8 mouse cellular contexts compared by ENCODE assay signal in genomic region chr4:45483271-45484245, GRCm38 (mm10). TPM values are rescaled to one million over a fixed set of nuclear protein-coding genes. Genes with fewer than 3 reads are reported as not detected.
DNase-seq lines count a peak whose midpoint lies in the region; ATAC-seq and TF ChIP-seq lines count a peak whose summit lies in the region.
"Had no signal": no experiment of that assay in that cellular context is flagged by ENCODE, and none has a peak within 500 bp of the region (broad histone marks: within the 10 kb centered on the region; RNA-seq: fewer than 3 reads in every experiment).

No protein-coding gene starts in this region.

- H3K4me2 ChIP-seq in intestine, embryonic 15.5 days (replicated peaks) = no peak overlapping the region

- H3K36me3 ChIP-seq in intestine, embryonic 15.5 days = no peaks in the 10 kb centered on the region

- TF ChIP-seq POLR2A in embryonic fibroblast, embryonic 13.5 days (IDR thresholded peaks at IDR 0.05; ENCODE audit: low read depth, low read length) = no peak

- WGBS in intestine, embryonic 15.5 days = 55% methylated on average over 8 of the region's 8 CpGs

- no peak for TF ChIP-seq CTCF in embryonic fibroblast, embryonic 13.5 days (IDR thresholded peaks at IDR 0.05; ENCODE audit: borderline replicate concordance, insufficient read depth, low read length)

- peak; percentile 73 for ATAC-seq in intestine, embryonic 15.5 days
- ATAC-seq in monocyte, adult 5-6 weeks (replicated peaks; ENCODE audit: insufficient number of reproducible peaks, low FRiP score, low TSS enrichment, poor library complexity, severe bottlenecking) = no peak

- H3K9ac ChIP-seq in intestine, embryonic 15.5 days = no peak overlapping the region

- intact Hi-C loops in gastrocnemius, postnatal 36 days (cut with DNase I) = no loop called here

- H3K9me3 ChIP-seq in intestine, embryonic 15.5 days = no peaks in the 10 kb centered on the region

- H3K4me1 ChIP-seq in embryonic fibroblast, embryonic 13.5 days (ENCODE audit: control insufficient read depth, insufficient read depth, low read length) = peaks cover 14% of the 10 kb centered on the region
- peaks cover 72% of the 10 kb centered on the region for H3K4me1 ChIP-seq in intestine, embryonic 15.5 days (replicated peaks)

- H3K27me3 ChIP-seq in intestine, embryonic 15.5 days (replicated peaks) = no peaks in the 10 kb centered on the region

- H3K4me3 ChIP-seq in embryonic fibroblast, embryonic 13.5 days (ENCODE audit: insufficient read depth, low read length) = no peak overlapping the region
- H3K4me3 ChIP-seq in intestine, embryonic 15.5 days (replicated peaks) = no peak overlapping the region

- H3K27ac ChIP-seq in embryonic fibroblast, embryonic 13.5 days (ENCODE audit: insufficient read depth, low read length) = 0 out of 2 replicates have a peak overlapping the region, but pooled peaks have one; percentile 7
- H3K27ac ChIP-seq in intestine, embryonic 15.5 days = peak overlapping the region; percentile 69
- H3K27ac ChIP-seq: kidney, postnatal 0 days had no signal

- DNase-seq in ovary, postnatal 36 days (ENCODE audit: low spot score) = peak; percentile 47
- DNase-seq in ovary, postnatal 14 days (ENCODE audit: low spot score) = no peak
- no peak for DNase-seq in cerebellum, postnatal 36 days
- DNase-seq in gastrocnemius, postnatal 36 days = no peak

RNA-seq across cellular contexts. Expression of gene Shb, which starts 48.7 kb away (rescaled TPM):
- 11.4 and 11.9 TPM in 2 replicates for polyA plus RNA-seq in embryonic fibroblast, embryonic 13.5 days (2011; ENCODE audit: insufficient read length, low read depth, missing spikeins)
- 4.0 and 4.8 TPM in 2 replicates for polyA plus RNA-seq in intestine, embryonic 15.5 days (2015; fragmentation: Nextera tagmentation; extraction: Ambion mirVana)
- 1.0 to 3.3 TPM (median 1.1 TPM) in 3 replicates for total RNA-seq in monocyte, adult 5-6 weeks (2017)
- 1 to 10 TPM; 6.3 to 6.7 TPM for total RNA-seq in gastrocnemius, postnatal 36 days (2021)
